In the genomic region with DNA sequence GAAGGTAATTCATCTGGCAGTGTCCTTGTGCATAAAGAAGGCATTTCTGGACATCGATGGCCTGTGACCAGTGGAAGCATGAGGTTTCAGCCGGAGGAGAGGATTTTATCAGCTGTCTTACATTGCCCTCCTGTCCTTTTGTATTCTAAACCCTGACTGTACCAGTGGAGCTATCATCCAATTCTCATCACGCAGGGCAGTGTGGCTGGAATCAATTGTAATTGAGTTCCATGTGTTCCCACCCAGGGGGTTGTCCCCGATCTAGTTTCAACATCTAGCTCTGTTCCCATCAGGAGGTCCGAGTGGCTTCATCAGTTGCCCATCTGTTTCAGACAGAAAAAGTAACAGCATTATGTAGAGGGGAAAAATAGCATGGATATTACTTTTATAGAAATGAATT, we compare ENCODE assay signal across 14 mouse cellular contexts.
DNase-seq lines count a peak whose midpoint lies in the region; ATAC-seq and TF ChIP-seq lines count a peak whose summit lies in the region.
"Had no signal": no experiment of that assay in that cellular context is flagged by ENCODE, and none has a peak within 500 bp of the region (broad histone marks: within the 10 kb centered on the region; RNA-seq: fewer than 3 reads in every experiment).

No protein-coding gene starts in this region.

- no peaks in the 10 kb centered on the region for H3K27me3 ChIP-seq in forebrain, embryonic 11.5 days (ENCODE audit: control insufficient read depth, insufficient read depth, low read length)
- no peaks in the 10 kb centered on the region for H3K27me3 ChIP-seq in forebrain, postnatal 0 days (ENCODE audit: insufficient read depth, low read length)
- H3K27me3 ChIP-seq in hindbrain, embryonic 14.5 days (ENCODE audit: control insufficient read depth, insufficient read depth, low read length), result no peaks in the 10 kb centered on the region
- no peaks in the 10 kb centered on the region for H3K27me3 ChIP-seq in neural tube, embryonic 13.5 days
- no peaks in the 10 kb centered on the region for H3K27me3 ChIP-seq in heart, adult 2 months (ENCODE audit: control insufficient read depth, insufficient read depth, low read length)
- H3K27me3 ChIP-seq: kidney, embryonic 15.5 days; limb, embryonic 15.5 days had no signal

- no peak overlapping the region for H3K4me2 ChIP-seq in forebrain, embryonic 11.5 days (ENCODE audit: low read depth, low read length, severe bottlenecking)
- no peak overlapping the region for H3K4me2 ChIP-seq in forebrain, postnatal 0 days (ENCODE audit: low read depth)
- H3K4me2 ChIP-seq in hindbrain, embryonic 14.5 days (replicated peaks), result no peak overlapping the region
- H3K4me2 ChIP-seq in neural tube, embryonic 13.5 days, result no peak overlapping the region
- H3K4me2 ChIP-seq: kidney, embryonic 15.5 days; limb, embryonic 15.5 days had no signal

- WGBS in forebrain, embryonic 11.5 days, result 40% methylated on average over 5 of the region's 5 CpGs
- WGBS in forebrain, postnatal 0 days, result 40% methylated on average over 5 of the region's 5 CpGs
- WGBS in hindbrain, embryonic 14.5 days, result 19% methylated on average over 5 of the region's 5 CpGs
- WGBS in neural tube, embryonic 13.5 days, result 31% methylated on average over 5 of the region's 5 CpGs
- 54% methylated on average over 5 of the region's 5 CpGs for WGBS in heart, adult 2 months

- no peaks in the 10 kb centered on the region for H3K9me3 ChIP-seq in forebrain, embryonic 11.5 days (ENCODE audit: control insufficient read depth, low read length)
- no peaks in the 10 kb centered on the region for H3K9me3 ChIP-seq in forebrain, postnatal 0 days (ENCODE audit: low read length)
- H3K9me3 ChIP-seq in hindbrain, embryonic 14.5 days (ENCODE audit: control insufficient read depth, low read length), result no peaks in the 10 kb centered on the region
- H3K9me3 ChIP-seq in neural tube, embryonic 13.5 days, result no peaks in the 10 kb centered on the region
- H3K9me3 ChIP-seq: kidney, embryonic 15.5 days; limb, embryonic 15.5 days had no signal

- H3K79me2 ChIP-seq in heart, adult 2 months (replicated peaks; ENCODE audit: control insufficient read depth, insufficient read depth, low read length), result no peaks in the 10 kb centered on the region

- peak; percentile 33 for ATAC-seq in forebrain, embryonic 11.5 days (replicated peaks; ENCODE audit: low FRiP score)
- no peak for ATAC-seq in forebrain, postnatal 0 days
- peak; percentile 73; the same call in 1 of the 2 replicates for ATAC-seq in hindbrain, embryonic 14.5 days (ENCODE audit: low FRiP score)
- ATAC-seq in neural tube, embryonic 13.5 days (ENCODE audit: low read depth), result no peak
- ATAC-seq: activated CD4-positive, CD25-positive, alpha-beta regulatory T cell, adult 4 months; lung, postnatal 0 days had no signal

- DNase-seq in forebrain, embryonic 11.5 days (ENCODE audit: low spot score), result no peak
- no peak for DNase-seq in forebrain, postnatal 0 days
- DNase-seq in cerebellum, postnatal 14 days, result peak; percentile 81 to 91
- peak; percentile 42 for DNase-seq in hindbrain, embryonic 14.5 days (ENCODE audit: low spot score)
- DNase-seq in heart, adult 2 months, result no peak
- no peak for DNase-seq in frontal cortex, postnatal 14 days (ENCODE audit: low spot score in 2 of 2)
- no peak for DNase-seq in kidney, adult 18-20 months
- DNase-seq: gastrocnemius, postnatal 36 days; layer of hippocampus, postnatal 36 days had no signal

- no peaks in the 10 kb centered on the region for H3K4me1 ChIP-seq in forebrain, embryonic 11.5 days (replicated peaks; ENCODE audit: control insufficient read depth, insufficient read depth, low read length)
- 0 out of 2 replicates have a peak, but pooled peaks cover 6% of the 10 kb centered on the region for H3K4me1 ChIP-seq in forebrain, postnatal 0 days (ENCODE audit: insufficient read depth)
- peaks cover 6% of the 10 kb centered on the region; the same call in 1 of the 2 replicates for H3K4me1 ChIP-seq in hindbrain, embryonic 14.5 days (replicated peaks; ENCODE audit: control insufficient read depth, insufficient read depth, low read length)
- peaks cover 5% of the 10 kb centered on the region for H3K4me1 ChIP-seq in neural tube, embryonic 13.5 days (replicated peaks)
- no peaks in the 10 kb centered on the region for H3K4me1 ChIP-seq in heart, adult 2 months (ENCODE audit: control insufficient read depth, insufficient read depth, low read length)
- H3K4me1 ChIP-seq: kidney, embryonic 15.5 days; limb, embryonic 15.5 days had no signal

- no peak for TF ChIP-seq CTCF in forebrain, postnatal 0 days (IDR thresholded peaks at IDR 0.05; ENCODE audit: low read depth)
- no peak for TF ChIP-seq CTCF in heart, adult 2 months (IDR thresholded peaks at IDR 0.05)

- no peak overlapping the region for H3K27ac ChIP-seq in forebrain, embryonic 11.5 days (ENCODE audit: low read depth, low read length)
- no peak overlapping the region for H3K27ac ChIP-seq in forebrain, postnatal 0 days (ENCODE audit: low read depth, low read length)
- peak overlapping the region; percentile 51 for H3K27ac ChIP-seq in hindbrain, embryonic 14.5 days
- H3K27ac ChIP-seq in neural tube, embryonic 13.5 days (replicated peaks), result peak overlapping the region; percentile 23; the same call in 1 of the 2 replicates
- no peak overlapping the region for H3K27ac ChIP-seq in heart, adult 2 months
- H3K27ac ChIP-seq: kidney, embryonic 15.5 days; limb, embryonic 15.5 days had no signal

- TF ChIP-seq EP300 in heart, adult 2 months (IDR thresholded peaks at IDR 0.05; ENCODE audit: insufficient read depth, low read depth, low read length), result no peak

- H3K4me3 ChIP-seq in forebrain, embryonic 11.5 days (ENCODE audit: low read depth, low read length), result no peak overlapping the region
- H3K4me3 ChIP-seq in forebrain, postnatal 0 days (ENCODE audit: low read depth, low read length), result no peak overlapping the region
- no peak overlapping the region for H3K4me3 ChIP-seq in hindbrain, embryonic 14.5 days (replicated peaks; ENCODE audit: low read length)
- no peak overlapping the region for H3K4me3 ChIP-seq in neural tube, embryonic 13.5 days
- no peak overlapping the region for H3K4me3 ChIP-seq in heart, adult 2 months
- H3K4me3 ChIP-seq: kidney, embryonic 15.5 days; limb, embryonic 15.5 days had no signal

- no peak overlapping the region for H3K9ac ChIP-seq in forebrain, embryonic 11.5 days (ENCODE audit: low read length)
- no peak overlapping the region for H3K9ac ChIP-seq in forebrain, postnatal 0 days
- no peak overlapping the region for H3K9ac ChIP-seq in hindbrain, embryonic 14.5 days
- no peak overlapping the region for H3K9ac ChIP-seq in neural tube, embryonic 13.5 days
- no peak overlapping the region for H3K9ac ChIP-seq in heart, adult 2 months (ENCODE audit: low read depth, low read length)
- H3K9ac ChIP-seq: kidney, embryonic 15.5 days; limb, embryonic 15.5 days had no signal

- H3K36me3 ChIP-seq in forebrain, embryonic 11.5 days (ENCODE audit: control insufficient read depth, insufficient read depth, low read length), result no peaks in the 10 kb centered on the region
- no peaks in the 10 kb centered on the region; the same call in 1 of the 2 replicates for H3K36me3 ChIP-seq in forebrain, postnatal 0 days (ENCODE audit: insufficient read depth)
- H3K36me3 ChIP-seq in hindbrain, embryonic 14.5 days (replicated peaks; ENCODE audit: control insufficient read depth, insufficient read depth), result no peaks in the 10 kb centered on the region
- no peaks in the 10 kb centered on the region for H3K36me3 ChIP-seq in neural tube, embryonic 13.5 days
- H3K36me3 ChIP-seq in heart, adult 2 months (ENCODE audit: control insufficient read depth, insufficient read depth, low read length), result no peaks in the 10 kb centered on the region
- H3K36me3 ChIP-seq: kidney, embryonic 15.5 days; limb, embryonic 15.5 days had no signal

- TF ChIP-seq POLR2A in heart, adult 2 months (IDR thresholded peaks at IDR 0.05; ENCODE audit: insufficient read depth, low read depth, low read length), result no peak

- intact Hi-C loops in heart, adult 2 months (cut with DNase I), result no loop called here

Comparison
In these comparisons a context has a peak if more than half of its experiments do, and no peak if none do; other contexts are left out.
1. ATAC-seq: peak in forebrain, embryonic 11.5 days (single experiment) and hindbrain, embryonic 14.5 days (single experiment); none in forebrain, postnatal 0 days (single experiment) and neural tube, embryonic 13.5 days (single experiment).
2. DNase-seq: peak in cerebellum, postnatal 14 days (2 of 2) and hindbrain, embryonic 14.5 days (single experiment); none in forebrain, embryonic 11.5 days (single experiment), forebrain, postnatal 0 days (single experiment), heart, adult 2 months (0 of 2), frontal cortex, postnatal 14 days (0 of 2) and kidney, adult 18-20 months (single experiment).
3. H3K27ac ChIP-seq: peak in hindbrain, embryonic 14.5 days (single experiment) and neural tube, embryonic 13.5 days (single experiment); none in forebrain, embryonic 11.5 days (single experiment), forebrain, postnatal 0 days (single experiment) and heart, adult 2 months (single experiment).